Mouse (Mus musculus): ENCODE results near the gene Il1rapl1. TPM values are rescaled to one million over a fixed set of nuclear protein-coding genes. Genes with fewer than 3 reads are reported as not detected.

The Il1rapl1 gene
- polyA plus RNA-seq, 1 experiment from 2014 or later, result 0.09 TPM

DNA sequence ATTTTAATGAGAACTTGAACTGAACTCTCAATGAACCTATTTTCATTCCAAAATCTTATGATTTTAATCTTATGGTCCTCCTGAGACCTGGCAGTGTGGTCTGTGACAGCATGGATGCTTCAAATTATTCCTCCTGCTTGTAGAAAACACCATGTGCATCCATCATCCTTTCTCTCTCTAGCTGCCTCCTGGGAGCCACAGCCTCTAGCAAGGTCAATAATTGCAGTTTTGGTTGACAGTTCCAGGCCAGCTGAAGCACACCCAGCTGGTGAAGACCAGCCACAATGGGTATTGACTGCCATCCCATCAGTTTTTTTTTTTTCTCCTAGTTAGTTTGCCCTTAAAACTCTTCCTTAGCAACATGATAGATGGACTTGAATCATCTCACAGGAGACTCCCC is 890.2 kb downstream of the Il1rapl1 start:
- H3K27me3 ChIP-seq (ENCODE audit: insufficient read depth, poor library complexity, severe bottlenecking), result no peaks in the 10 kb centered on the region
- no peak overlapping the region for H3K27ac ChIP-seq
- H3K4me1 ChIP-seq, result no peaks in the 10 kb centered on the region
- no peak overlapping the region for H3K4me3 ChIP-seq
- DNase-seq (ENCODE audit: low spot score), result no peak
- no peaks in the 10 kb centered on the region for H3K9me3 ChIP-seq
- H3K36me3 ChIP-seq, result no peaks in the 10 kb centered on the region

- Histone ChIP-seq H3K4me3 (no peak overlapping the region), H3K36me3 (no peaks in the 10 kb centered on the region), H3K4me1 (no peaks in the 10 kb centered on the region), H3K9me3 (no peaks in the 10 kb centered on the region), H3K27me3 (ENCODE audit: insufficient read depth, poor library complexity, severe bottlenecking) (no peaks in the 10 kb centered on the region), H3K27ac (no peak overlapping the region)
- no peak for DNase-seq (ENCODE audit: low spot score)
Measured at GRCm38 (mm10) chrX:87002296-87002695, 1113.1 kb downstream of the Il1rapl1 start.

DNA sequence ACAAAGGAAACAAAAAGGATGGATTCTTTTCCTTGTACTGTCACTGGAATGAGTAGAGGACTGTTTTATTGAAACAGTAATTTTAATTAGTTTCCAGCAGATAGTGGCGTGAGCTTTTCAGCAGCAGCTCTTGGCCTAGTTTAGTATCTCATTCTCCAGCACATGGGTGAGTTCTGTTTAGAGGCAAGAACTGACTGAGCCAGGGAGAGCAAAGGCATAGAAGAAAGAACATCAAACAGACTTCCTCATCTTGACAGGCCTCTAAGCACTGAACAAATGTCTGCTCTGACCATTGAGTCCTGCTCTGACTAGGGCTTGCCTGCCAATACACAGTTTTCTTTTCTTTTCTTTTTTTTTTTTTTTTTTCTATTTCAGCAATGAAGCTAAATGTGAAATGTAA is 1160.3 kb downstream of the Il1rapl1 start:
- Histone ChIP-seq H3K9me3 (no peaks in the 10 kb centered on the region), H3K27ac (no peak overlapping the region), H3K4me1 (no peaks in the 10 kb centered on the region), H3K27me3 (ENCODE audit: insufficient read depth, poor library complexity, severe bottlenecking) (no peaks in the 10 kb centered on the region), H3K4me3 (no peak overlapping the region), H3K36me3 (no peaks in the 10 kb centered on the region)
- DNase-seq (ENCODE audit: low spot score), result no peak
- WGBS, result 88% methylated on average over 1 of the region's 1 CpGs

DNA sequence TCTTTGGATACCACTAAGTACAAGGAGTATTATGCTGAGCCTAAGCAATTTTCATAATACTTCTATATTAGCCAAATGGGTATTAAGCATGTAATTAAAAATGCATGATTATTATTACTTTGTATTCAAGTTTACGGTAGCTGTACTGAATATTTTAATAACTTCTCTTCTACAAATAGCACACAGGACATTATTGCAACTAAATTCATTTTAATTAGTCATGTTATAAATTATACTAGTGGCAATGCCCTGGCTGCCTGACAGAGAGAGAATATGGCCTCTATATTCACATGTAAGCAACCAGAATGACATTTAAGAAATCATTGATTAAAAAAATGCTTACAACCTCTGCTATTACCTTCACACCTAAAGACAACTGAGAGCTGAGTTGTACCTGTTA is 1160.8 kb downstream of the Il1rapl1 start:
- no peak overlapping the region for H3K27ac ChIP-seq
- no peaks in the 10 kb centered on the region for H3K4me1 ChIP-seq
- 84% methylated on average over 1 of the region's 1 CpGs for WGBS
- no peaks in the 10 kb centered on the region for H3K36me3 ChIP-seq
- no peaks in the 10 kb centered on the region for H3K9me3 ChIP-seq
- no peak for DNase-seq (ENCODE audit: low spot score)
- no peaks in the 10 kb centered on the region for H3K27me3 ChIP-seq (ENCODE audit: insufficient read depth, poor library complexity, severe bottlenecking)
- H3K4me3 ChIP-seq, result no peak overlapping the region

- Histone ChIP-seq H3K9me3 (no peaks in the 10 kb centered on the region), H3K27me3 (ENCODE audit: insufficient read depth, poor library complexity, severe bottlenecking) (no peaks in the 10 kb centered on the region), H3K36me3 (no peaks in the 10 kb centered on the region), H3K4me3 (no peak overlapping the region), H3K27ac (no peak overlapping the region), H3K4me1 (no peaks in the 10 kb centered on the region)
- 67% methylated on average over 2 of the region's 2 CpGs for WGBS
- DNase-seq (ENCODE audit: low spot score), result no peak
Measured at GRCm38 (mm10) chrX:86950940-86951339, 1164.5 kb downstream of the Il1rapl1 start.

GRCm38 (mm10) chrX:86949112-86949511 is 1166.3 kb downstream of the Il1rapl1 start:
- Histone ChIP-seq H3K27ac (no peak overlapping the region), H3K36me3 (no peaks in the 10 kb centered on the region), H3K4me1 (no peaks in the 10 kb centered on the region), H3K4me3 (no peak overlapping the region), H3K27me3 (ENCODE audit: insufficient read depth, poor library complexity, severe bottlenecking) (no peaks in the 10 kb centered on the region), H3K9me3 (no peaks in the 10 kb centered on the region)
- DNase-seq (ENCODE audit: low spot score), result no peak

GRCm38 (mm10) chrX:86854835-86855234 is 1260.6 kb downstream of the Il1rapl1 start:
- no peak overlapping the region for H3K27ac ChIP-seq
- DNase-seq (ENCODE audit: low spot score), result no peak
- H3K36me3 ChIP-seq, result no peaks in the 10 kb centered on the region
- H3K27me3 ChIP-seq (ENCODE audit: insufficient read depth, poor library complexity, severe bottlenecking), result no peaks in the 10 kb centered on the region
- 70% methylated on average over 2 of the region's 2 CpGs for WGBS
- H3K9me3 ChIP-seq, result no peaks in the 10 kb centered on the region
- H3K4me3 ChIP-seq, result no peak overlapping the region
- no peaks in the 10 kb centered on the region for H3K4me1 ChIP-seq

DNA sequence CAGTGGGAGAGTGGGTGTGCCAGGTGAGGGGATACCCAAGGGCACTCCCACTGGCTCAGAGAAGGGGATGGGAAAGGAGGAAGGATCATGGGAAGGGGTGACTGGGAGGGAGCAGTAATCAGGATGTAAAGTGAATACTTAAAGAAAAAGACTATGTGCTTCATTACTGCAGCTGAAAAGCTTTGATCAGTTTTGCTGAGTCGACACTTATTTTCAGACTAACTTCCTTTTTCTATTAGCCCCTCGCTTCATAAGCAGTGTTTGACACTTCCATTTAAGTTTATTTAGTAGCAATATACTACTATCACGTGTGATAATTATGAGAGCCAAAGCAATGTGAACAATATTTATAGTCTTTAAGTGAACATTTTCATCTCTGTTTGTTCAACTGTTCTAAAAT is 1307.2 kb downstream of the Il1rapl1 start:
- WGBS, result 67% methylated on average over 3 of the region's 3 CpGs

GRCm38 (mm10) chrX:86802725-86803124 is 1312.7 kb downstream of the Il1rapl1 start:
- WGBS, result 64% methylated on average over 2 of the region's 2 CpGs
- Histone ChIP-seq H3K27me3 (ENCODE audit: insufficient read depth, poor library complexity, severe bottlenecking) (no peaks in the 10 kb centered on the region), H3K4me3 (no peak overlapping the region), H3K4me1 (no peaks in the 10 kb centered on the region), H3K36me3 (no peaks in the 10 kb centered on the region), H3K9me3 (no peaks in the 10 kb centered on the region), H3K27ac (no peak overlapping the region)
- no peak for DNase-seq (ENCODE audit: low spot score)

More for the DNA sequence above, 1307.2 kb downstream of the Il1rapl1 start:
- Histone ChIP-seq H3K4me1 (no peaks in the 10 kb centered on the region), H3K36me3 (no peaks in the 10 kb centered on the region), H3K27ac (no peak overlapping the region), H3K9me3 (no peaks in the 10 kb centered on the region), H3K27me3 (ENCODE audit: insufficient read depth, poor library complexity, severe bottlenecking) (no peaks in the 10 kb centered on the region), H3K4me3 (no peak overlapping the region)
- no peak for DNase-seq (ENCODE audit: low spot score)

DNA sequence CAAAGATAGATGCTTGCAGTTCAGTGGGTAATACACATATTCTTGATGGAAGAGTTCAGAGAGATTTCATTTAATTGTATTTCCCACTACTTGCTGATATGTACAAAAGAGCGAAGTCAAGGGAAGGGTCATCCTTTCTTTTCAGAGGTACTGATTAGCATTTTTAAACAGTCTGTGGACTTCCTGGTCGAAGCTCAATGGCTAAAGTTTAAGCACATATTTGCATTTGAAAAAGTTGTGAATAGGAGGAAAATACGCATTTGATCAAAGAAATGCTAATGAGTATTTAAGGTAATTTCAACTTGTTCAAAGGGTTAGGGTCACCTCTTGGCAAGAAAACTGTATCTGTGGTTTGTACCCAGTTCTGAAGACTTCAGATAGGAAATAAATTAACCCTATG is 1386.6 kb downstream of the Il1rapl1 start:
- no peaks in the 10 kb centered on the region for H3K4me1 ChIP-seq
- no peak overlapping the region for H3K4me3 ChIP-seq
- DNase-seq (ENCODE audit: low spot score), result no peak
- no peaks in the 10 kb centered on the region for H3K27me3 ChIP-seq (ENCODE audit: insufficient read depth, poor library complexity, severe bottlenecking)
- 58% methylated on average over 3 of the region's 3 CpGs for WGBS
- no peak overlapping the region for H3K27ac ChIP-seq
- no peaks in the 10 kb centered on the region for H3K36me3 ChIP-seq
- no peaks in the 10 kb centered on the region for H3K9me3 ChIP-seq

Data from heart, embryonic 10.5 days (tissue).